In genomic region chr11:67160131-67160530, GRCm38 (mm10) we compare ENCODE assay signal across 21 mouse cellular contexts. TPM values are rescaled to one million over a fixed set of nuclear protein-coding genes. Genes with fewer than 3 reads are reported as not detected.
"Had no signal": no experiment of that assay in that cellular context is flagged by ENCODE, and none has a peak within 500 bp of the region (broad histone marks: within the 10 kb centered on the region; RNA-seq: fewer than 3 reads in every experiment).

No protein-coding gene starts in this region.

- H3K4me3 ChIP-seq: megakaryocyte, embryonic 14.5 days; midbrain, embryonic 13.5 days; midbrain, embryonic 15.5 days; neural tube, embryonic 12.5 days had no signal

- H3K36me3 ChIP-seq: midbrain, embryonic 13.5 days; midbrain, embryonic 15.5 days; neural tube, embryonic 12.5 days had no signal

- H3K9ac ChIP-seq: liver, embryonic 14.5 days; lung, embryonic 14.5 days; midbrain, embryonic 13.5 days; midbrain, embryonic 15.5 days; neural tube, embryonic 12.5 days had no signal

- H3K27me3 ChIP-seq: megakaryocyte, embryonic 14.5 days; midbrain, embryonic 13.5 days; midbrain, embryonic 15.5 days; neural tube, embryonic 12.5 days had no signal

- H3K27ac ChIP-seq: liver, embryonic 14.5 days; macrophage; midbrain, embryonic 13.5 days; midbrain, embryonic 15.5 days; neural tube, embryonic 12.5 days had no signal

- H3K9me3 ChIP-seq: megakaryocyte, embryonic 14.5 days; midbrain, embryonic 13.5 days; midbrain, embryonic 15.5 days; neural tube, embryonic 12.5 days had no signal

- DNase-seq: lung, adult 18-20 months; lung, embryonic 14.5 days; lung, postnatal 14 days; lung, postnatal 36 days; right cerebral cortex, postnatal 14 days; thymus, adult 18-20 months; thymus, postnatal 14 days; thymus, postnatal 36 days had no signal

- H3K4me2 ChIP-seq: lung, embryonic 14.5 days; midbrain, embryonic 11.5 days; midbrain, embryonic 13.5 days; midbrain, embryonic 15.5 days; neural tube, embryonic 12.5 days had no signal

- H3K4me1 ChIP-seq: megakaryocyte, embryonic 14.5 days; midbrain, embryonic 13.5 days; midbrain, embryonic 15.5 days; neural tube, embryonic 12.5 days had no signal

RNA-seq across cellular contexts. Expression of gene Myh2, which starts 10.7 kb away (rescaled TPM):
- total RNA-seq: megakaryocyte progenitor cell, adult 5-6 weeks; monocyte, adult 5-6 weeks had no signal
- polyA plus RNA-seq: liver, embryonic 14.5 days; liver, embryonic 16.5 days; lung, embryonic 14.5 days; lung, embryonic 16.5 days; macrophage; midbrain, embryonic 11.5 days; midbrain, embryonic 13.5 days; stomach, embryonic 14.5 days; thymus, postnatal 0 days had no signal

RNA-seq across cellular contexts. Expression of gene Myh1, which starts 39.7 kb away (rescaled TPM):
- total RNA-seq: megakaryocyte progenitor cell, adult 5-6 weeks; monocyte, adult 5-6 weeks had no signal
- polyA plus RNA-seq: lung, embryonic 14.5 days; lung, embryonic 16.5 days; macrophage; midbrain, embryonic 11.5 days; midbrain, embryonic 13.5 days; neural tube, embryonic 12.5 days had no signal
